Mouse (Mus musculus) ES-E14 (cell line): ENCODE data around the gene Pigb. TPM values are rescaled to one million over a fixed set of nuclear protein-coding genes. Genes with fewer than 3 reads are reported as not detected.

Experiments
- DNase-seq: peaks from one replicate; pipeline ENCODE4 v3.0.0-alpha.2; 2013; ENCODE audit warnings: low read depth, low spot score
- H3K27ac ChIP-seq: 2 replicates; pipeline ENCODE4 v1.5.1; 2012; ENCODE audit warnings: low read depth, mild to moderate bottlenecking, low read length, moderate library complexity, mixed read lengths; ENCODE audit not compliant: poor library complexity, insufficient read depth, severe bottlenecking
- H3K36me3 ChIP-seq: 2 replicates; pipeline ENCODE4 v1.6.1; 2012; ENCODE audit warnings: mild to moderate bottlenecking, low read length, moderate library complexity, mixed read lengths; ENCODE audit not compliant: control insufficient read depth, poor library complexity, insufficient read depth, severe bottlenecking
- H3K4me1 ChIP-seq, 2 experiments: fragments of 150-350 bp in 1 of 2; sonication (generic) in 1 of 2; 2 replicates each; pipeline ENCODE4 v1.6.1; 2012; ENCODE audit warnings: low read length in 2 of 2, mild to moderate bottlenecking in 1 of 2, mixed read lengths in 1 of 2; ENCODE audit not compliant: control insufficient read depth in 2 of 2, insufficient read depth in 2 of 2, poor library complexity in 1 of 2
- H3K4me3 ChIP-seq, 2 experiments: fragments of 150-350 bp in 1 of 2; sonication (generic) in 1 of 2; 2 replicates each; pipeline ENCODE4 v1.5.1; 2012; ENCODE audit warnings: low read length in 2 of 2, low read depth in 1 of 2, mild to moderate bottlenecking in 1 of 2, mixed read lengths in 1 of 2; ENCODE audit not compliant: insufficient read depth in 1 of 2, poor library complexity in 1 of 2, severe bottlenecking in 1 of 2
- H3K9ac ChIP-seq: 2 replicates; pipeline ENCODE4 v1.6.1; 2012; ENCODE audit warnings: low read depth, mild to moderate bottlenecking, low read length, mixed read lengths; ENCODE audit not compliant: poor library complexity, insufficient read depth, severe bottlenecking
- H3K9me3 ChIP-seq: fragments of 150-350 bp; sonication (generic); 2 replicates; pipeline ENCODE4 v1.6.1; 2012; ENCODE audit warnings: low read depth, mild to moderate bottlenecking, low read length; ENCODE audit not compliant: control insufficient read depth, insufficient read depth
- CHD2 ChIP-seq: IDR thresholded peaks from 2 replicates; pipeline ENCODE4 v1.6.1; 2014; ENCODE audit warnings: mild to moderate bottlenecking, low read depth, low read length, inconsistent platforms
- HCFC1 ChIP-seq: IDR thresholded peaks from 2 replicates; pipeline ENCODE4 v1.6.1; 2012; ENCODE audit warnings: low read length, inconsistent platforms, borderline replicate concordance; ENCODE audit not compliant: insufficient read depth
- MAFK ChIP-seq: IDR thresholded peaks from 2 replicates; pipeline ENCODE4 v1.6.1; 2014; ENCODE audit warnings: mild to moderate bottlenecking, low read depth, low read length, inconsistent platforms; ENCODE audit not compliant: insufficient read depth
- ZC3H11A ChIP-seq: IDR thresholded peaks from 2 replicates; pipeline ENCODE4 v1.6.1; 2012; ENCODE audit warnings: low read depth, mild to moderate bottlenecking, inconsistent platforms, low read length, borderline replicate concordance
- ZNF384 ChIP-seq: IDR thresholded peaks from 2 replicates; pipeline ENCODE4 v1.6.1; 2012; ENCODE audit warnings: low read depth, low read length, inconsistent platforms
- in situ Hi-C, 2 experiments: fragments of 600-800 bp; cut with MboI; formaldehyde crosslinking; loops; one replicate each; pipeline ENCODE4 v1.15.1; 2025; ENCODE audit warnings: low sequenced_read_pairs in 2 of 2, inconsistent platforms in 1 of 2; ENCODE audit not compliant: unreplicated experiment in 2 of 2
- total RNA-seq: library from RNA; depleted of rRNA; stranded (reverse); fragments of 300-350 nt; gene quantifications from 2 replicates; pipeline ENCODE4 v1.2.3, GENCODE M21; 2012

Gene Pigb
- total RNA-seq, 1 experiment = 14.9 TPM

- TF ChIP-seq ZC3H11A (no peak), CHD2 (no peak), ZNF384 (no peak), MAFK (no peak), HCFC1 (no peak)
- in situ Hi-C loops = no loop called here
These were observed 38.7 kb downstream of the Pigb start for GRCm38 (mm10) chr9:73001314-73002011.

GRCm38 (mm10) chr9:73000487-73000886 lies 39.7 kb downstream of the Pigb start:
- Histone ChIP-seq H3K27ac (no peak overlapping the region), H3K4me1 (peaks cover 2 to 8% of the 10 kb centered on the region in 2 experiments; a peak in 3 of 4 replicates), H3K9me3 (no peaks in the 10 kb centered on the region), H3K4me3 (no peak overlapping the region), H3K36me3 (peaks cover 2% of the 10 kb centered on the region; the same call in 1 of the 2 replicates), H3K9ac (no peak overlapping the region)
- no peak for DNase-seq
- TF ChIP-seq CHD2 (no peak), ZC3H11A (no peak), HCFC1 (no peak), MAFK (no peak)
- in situ Hi-C loops = no loop called here

More at GRCm38 (mm10) chr9:73001314-73002011, 38.7 kb downstream of the Pigb start:
- no peak overlapping the region for H3K4me3 ChIP-seq
- no peak for DNase-seq
- peaks cover 6% of the 10 kb centered on the region; the same call in 1 of the 2 replicates for H3K36me3 ChIP-seq
- H3K9me3 ChIP-seq = no peaks in the 10 kb centered on the region
- no peak overlapping the region for H3K27ac ChIP-seq
- no peak overlapping the region for H3K9ac ChIP-seq
- peaks cover 2 to 6% of the 10 kb centered on the region in 2 experiments; a peak in 2 of 4 replicates for H3K4me1 ChIP-seq

GRCm38 (mm10) chr9:72996806-72997205 lies 43.4 kb downstream of the Pigb start:
- TF ChIP-seq ZC3H11A (no peak), ZNF384 (no peak), HCFC1 (no peak), MAFK (no peak), CHD2 (no peak)
- Histone ChIP-seq H3K9ac (no peak overlapping the region), H3K27ac (peak overlapping the region; percentile 41; the same call in 1 of the 2 replicates), H3K4me1 (peaks cover 5 to 14% of the 10 kb centered on the region in 2 experiments), H3K4me3 (no peak overlapping the region), H3K9me3 (no peaks in the 10 kb centered on the region), H3K36me3 (no peaks in the 10 kb centered on the region)
- peak; percentile 31 for DNase-seq
- in situ Hi-C loops = no loop called here

GRCm38 (mm10) chr9:72996167-72996566 lies 44.0 kb downstream of the Pigb start:
- H3K9me3 ChIP-seq = no peaks in the 10 kb centered on the region
- TF ChIP-seq ZC3H11A = no peak
- TF ChIP-seq CHD2 = no peak
- TF ChIP-seq ZNF384 = no peak
- no peak for TF ChIP-seq HCFC1
- no peaks in the 10 kb centered on the region for H3K36me3 ChIP-seq
- DNase-seq = peak; percentile 46
- no peak overlapping the region for H3K9ac ChIP-seq
- in situ Hi-C loops = no loop called here
- H3K4me3 ChIP-seq = no peak overlapping the region
- peak overlapping the region; percentile 41 for H3K27ac ChIP-seq
- H3K4me1 ChIP-seq = peaks cover 5 to 14% of the 10 kb centered on the region in 2 experiments
